Mouse (Mus musculus) heart, embryonic 14.5 days (tissue): Measurements from ENCODE around the gene Thap12. TPM values are rescaled to one million over a fixed set of nuclear protein-coding genes. Genes with fewer than 3 reads are reported as not detected.
A peak's percentile ranks its signal among the peaks of the same experiment; 100 is the strongest.

Source experiments
- ATAC-seq: fragments of 200-750 bp; cut with Nextera tagmentation; 2 replicates; pipeline ENCODE4 v1.8.0; 2017; ENCODE audit warnings: low read depth, moderate TSS enrichment; ENCODE audit not compliant: insufficient number of reproducible peaks, insufficient read depth, low FRiP score
- H3K27ac ChIP-seq, 2 experiments: fragments of 200-500 bp in 1 of 2; fragments of 300-500 bp in 1 of 2; sonication (generic) in 1 of 2; replicated peaks in 1 of 2; 2 replicates each; pipeline ENCODE4 v1.5.1; 2012 to 2014; ENCODE audit warnings: low read depth in 2 of 2, low read length in 2 of 2, control low read depth in 1 of 2, mild to moderate bottlenecking in 1 of 2, mixed read lengths in 1 of 2; ENCODE audit not compliant: control insufficient read depth in 1 of 2, insufficient read depth in 1 of 2
- H3K27me3 ChIP-seq: fragments of 300-500 bp; sonication (generic); 2 replicates; pipeline ENCODE4 v1.6.1; 2014; ENCODE audit warnings: mild to moderate bottlenecking, low read length, control low read depth; ENCODE audit not compliant: control insufficient read depth, insufficient read depth
- H3K36me3 ChIP-seq: fragments of 300-500 bp; sonication (generic); 2 replicates; pipeline ENCODE4 v1.6.1; 2014; ENCODE audit warnings: mild to moderate bottlenecking, control low read depth, low read length, mixed read lengths; ENCODE audit not compliant: control insufficient read depth, insufficient read depth
- H3K4me1 ChIP-seq, 2 experiments: fragments of 200-500 bp in 1 of 2; fragments of 300-500 bp in 1 of 2; sonication (generic) in 1 of 2; 2 replicates each; pipeline ENCODE4 v1.6.1; 2012 to 2014; ENCODE audit warnings: low read length in 2 of 2, control low read depth in 1 of 2, mixed read lengths in 1 of 2; ENCODE audit not compliant: control insufficient read depth in 2 of 2, insufficient read depth in 2 of 2
- H3K4me2 ChIP-seq: fragments of 300-500 bp; sonication (generic); 2 replicates; pipeline ENCODE4 v1.6.1; 2014; ENCODE audit warnings: mild to moderate bottlenecking, low read length
- H3K4me3 ChIP-seq, 2 experiments: fragments of 200-500 bp in 1 of 2; fragments of 300-500 bp in 1 of 2; sonication (generic) in 1 of 2; 2 replicates each; pipeline ENCODE4 v1.5.1; 2012 to 2014; ENCODE audit warnings: low read length in 2 of 2, mild to moderate bottlenecking in 2 of 2, control low read depth in 1 of 2, low read depth in 1 of 2, moderate library complexity in 1 of 2; ENCODE audit not compliant: control insufficient read depth in 1 of 2, insufficient read depth in 1 of 2
- H3K9ac ChIP-seq: fragments of 300-500 bp; sonication (generic); 2 replicates; pipeline ENCODE4 v1.6.1; 2014; ENCODE audit warnings: mild to moderate bottlenecking, low read length
- H3K9me3 ChIP-seq: fragments of 300-500 bp; sonication (generic); 2 replicates; pipeline ENCODE4 v1.6.1; 2016; ENCODE audit warnings: low read length, control low read depth; ENCODE audit not compliant: control insufficient read depth
- WGBS: fragments of 180-500 bp; shearing (Covaris S2); extraction: QIAGEN DNeasy Blood & Tissue Kit; methylation state at CpG from one replicate; pipeline ENCODE4 v1.1.7; 2014; 5-methylcytosine and 5-hydroxymethylcytosine counted together
- polyA plus RNA-seq: library from polyadenylated mRNA; unstranded; fragments of >200 nt; fragmentation: Nextera tagmentation; extraction: Ambion mirVana; gene quantifications from 2 replicates; pipeline ENCODE4 v1.2.1, GENCODE M21; 2014

Gene Thap12
- polyA plus RNA-seq, 1 experiment from 2014 or later, result 44.9 TPM

GRCm38 (mm10) chr7:98682821-98683220 lies 20.1 kb upstream of the Thap12 start:
- ATAC-seq, result no peak
- H3K4me3 ChIP-seq, result no peak overlapping the region
- H3K27ac ChIP-seq, result no peak overlapping the region
- H3K4me2 ChIP-seq, result no peak overlapping the region
- H3K4me1 ChIP-seq, result peaks cover 8 to 18% of the 10 kb centered on the region in 2 experiments
- no peaks in the 10 kb centered on the region for H3K9me3 ChIP-seq
- WGBS, result 79% methylated on average over 10 of the region's 10 CpGs
- H3K36me3 ChIP-seq, result no peaks in the 10 kb centered on the region
- H3K27me3 ChIP-seq, result no peaks in the 10 kb centered on the region
- no peak overlapping the region for H3K9ac ChIP-seq

- Histone ChIP-seq H3K36me3 (no peaks in the 10 kb centered on the region), H3K27me3 (no peaks in the 10 kb centered on the region), H3K4me3 (no peak overlapping the region), H3K9me3 (no peaks in the 10 kb centered on the region), H3K4me1 (peaks cover 2 to 5% of the 10 kb centered on the region in 2 experiments; a peak in 2 of 4 replicates), H3K4me2 (no peak overlapping the region), H3K27ac (no peak overlapping the region), H3K9ac (no peak overlapping the region)
- WGBS, result 44% methylated on average over 13 of the region's 13 CpGs
- 0 out of 2 replicates have a peak, but pooled peaks have one; percentile 35 for ATAC-seq
These were observed 17.0 kb upstream of the Thap12 start for GRCm38 (mm10) chr7:98685895-98686294.

- Histone ChIP-seq H3K36me3 (no peaks in the 10 kb centered on the region), H3K9me3 (no peaks in the 10 kb centered on the region), H3K4me2 (no peak overlapping the region), H3K4me3 (no peak overlapping the region), H3K27ac (no peak overlapping the region), H3K27me3 (no peaks in the 10 kb centered on the region), H3K4me1 (peaks cover 4 to 14% of the 10 kb centered on the region in 2 experiments), H3K9ac (no peak overlapping the region)
- no peak for ATAC-seq
- 42% methylated on average over 1 of the region's 1 CpGs for WGBS
These were observed 12.8 kb upstream of the Thap12 start for GRCm38 (mm10) chr7:98690126-98690525.

- WGBS, result 24% methylated on average over 3 of the region's 3 CpGs
- no peaks in the 10 kb centered on the region for H3K27me3 ChIP-seq
- H3K27ac ChIP-seq, result no peak overlapping the region
- no peaks in the 10 kb centered on the region for H3K36me3 ChIP-seq
- H3K4me2 ChIP-seq, result no peak overlapping the region
- no peak overlapping the region for H3K4me3 ChIP-seq
- H3K9ac ChIP-seq, result no peak overlapping the region
- ATAC-seq, result no peak
- H3K9me3 ChIP-seq, result no peaks in the 10 kb centered on the region
- peaks cover 3 to 9% of the 10 kb centered on the region in 2 experiments for H3K4me1 ChIP-seq
These were observed 12.1 kb upstream of the Thap12 start for GRCm38 (mm10) chr7:98690831-98691230.

GRCm38 (mm10) chr7:98692761-98693546 lies 9.9 kb upstream of the Thap12 start:
- Histone ChIP-seq H3K4me3 (no peak overlapping the region), H3K9ac (peak overlapping the region; percentile 30; the same call in 1 of the 2 replicates), H3K4me2 (peak overlapping the region; percentile 55), H3K4me1 (peaks cover 3 to 9% of the 10 kb centered on the region in 2 experiments), H3K27ac (peak overlapping the region; percentile 10 to 33; a peak in 2 of 4 replicates), H3K9me3 (no peaks in the 10 kb centered on the region), H3K27me3 (no peaks in the 10 kb centered on the region), H3K36me3 (no peaks in the 10 kb centered on the region)
- WGBS, result 32% methylated on average over 24 of the region's 24 CpGs
- no peak for ATAC-seq

- H3K4me3 ChIP-seq, result no peak overlapping the region
- no peaks in the 10 kb centered on the region for H3K9me3 ChIP-seq
- peaks cover 3 to 9% of the 10 kb centered on the region in 2 experiments for H3K4me1 ChIP-seq
- ATAC-seq, result no peak
- no peaks in the 10 kb centered on the region for H3K36me3 ChIP-seq
- WGBS, result 71% methylated on average over 5 of the region's 5 CpGs
- no peak overlapping the region for H3K4me2 ChIP-seq
- H3K9ac ChIP-seq, result no peak overlapping the region
- H3K27ac ChIP-seq, result no peak overlapping the region
- H3K27me3 ChIP-seq, result no peaks in the 10 kb centered on the region
These were observed 8.9 kb upstream of the Thap12 start for GRCm38 (mm10) chr7:98694046-98694445.

GRCm38 (mm10) chr7:98697496-98697895 lies 5.4 kb upstream of the Thap12 start:
- no peak for ATAC-seq
- WGBS, result 11% methylated on average over 2 of the region's 2 CpGs
- H3K4me1 ChIP-seq, result peaks cover 5 to 16% of the 10 kb centered on the region in 2 experiments
- no peak overlapping the region for H3K27ac ChIP-seq
- no peak overlapping the region for H3K4me3 ChIP-seq
- H3K36me3 ChIP-seq, result no peaks in the 10 kb centered on the region
- H3K9ac ChIP-seq, result no peak overlapping the region
- H3K27me3 ChIP-seq, result no peaks in the 10 kb centered on the region
- no peaks in the 10 kb centered on the region for H3K9me3 ChIP-seq
- no peak overlapping the region for H3K4me2 ChIP-seq
